Mouse (Mus musculus): ENCODE results near the gene Il1r1. TPM values are rescaled to one million over a fixed set of nuclear protein-coding genes. Genes with fewer than 3 reads are reported as not detected.

Il1r1 gene
- total RNA-seq, 2 experiments from 2014 or later = 5.5 to 5.7 TPM

Other genes starting within 250 kb of the Il1r1 start
- gene Il1r2, start 151.0 kb upstream of the Il1r1 start, total RNA-seq (2021) = under 1 TPM in 1 of 2 experiments, not detected in 1; 0.25 TPM
- gene Il1rl2, start 99.5 kb downstream of the Il1r1 start, total RNA-seq (2021) = 1 to 10 TPM; 5.9 to 6.4 TPM
- gene Il1rl1, start 204.5 kb downstream of the Il1r1 start, total RNA-seq (2021) = 1 to 10 TPM; 1.8 to 3.1 TPM
- under 1 TPM in 1 of 2 experiments, not detected in 1; 0.09 TPM for gene Il18r1, start 240.5 kb downstream of the Il1r1 start, total RNA-seq (2021)